Mouse (Mus musculus) spleen, embryonic (tissue): ENCODE data around the gene Elp4.

Source experiments
- CTCF ChIA-PET: fragments of 350-600 bp; sonication (Branson Sonifier 250); formaldehyde crosslinking; loops from one replicate; lab custom pipeline; 2022; lab: Charles Lee

Elp4 gene

GRCm38 (mm10) chr2:105903896-105904756, at the start of gene Elp4, which contains the start of gene Immp1l:
Elp4 (minus strand) TSS chr2:105904564.
Immp1l (plus strand) TSS chr2:105904638.
- CTCF ChIA-PET, result interaction anchor here (0.6 kb wide), 1 partner anchor 51 kb away, joined by 3 read pairs; no protein-coding TSS in a partner anchor

DNA sequence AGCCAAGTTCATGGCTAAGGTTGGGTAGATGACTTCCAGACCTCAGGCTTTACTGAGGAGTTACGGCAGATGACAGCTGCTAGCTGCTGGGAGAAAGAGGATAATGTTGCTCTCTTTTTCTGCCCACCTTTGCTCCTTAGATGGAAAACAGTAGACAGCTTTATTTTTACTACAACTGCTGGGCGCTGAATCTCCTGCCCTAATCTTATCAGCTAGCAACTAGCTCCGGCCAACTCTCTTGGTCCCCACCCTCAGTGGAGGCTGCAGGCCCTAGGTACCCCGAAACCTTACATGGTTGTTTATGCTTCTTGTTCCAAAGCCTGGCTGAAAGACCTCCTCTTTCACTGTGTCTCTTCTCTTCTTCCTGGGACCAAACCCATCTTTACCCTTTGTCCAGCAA, 49.5 kb upstream of the Elp4 start:
- CTCF ChIA-PET, result no interaction called here

DNA sequence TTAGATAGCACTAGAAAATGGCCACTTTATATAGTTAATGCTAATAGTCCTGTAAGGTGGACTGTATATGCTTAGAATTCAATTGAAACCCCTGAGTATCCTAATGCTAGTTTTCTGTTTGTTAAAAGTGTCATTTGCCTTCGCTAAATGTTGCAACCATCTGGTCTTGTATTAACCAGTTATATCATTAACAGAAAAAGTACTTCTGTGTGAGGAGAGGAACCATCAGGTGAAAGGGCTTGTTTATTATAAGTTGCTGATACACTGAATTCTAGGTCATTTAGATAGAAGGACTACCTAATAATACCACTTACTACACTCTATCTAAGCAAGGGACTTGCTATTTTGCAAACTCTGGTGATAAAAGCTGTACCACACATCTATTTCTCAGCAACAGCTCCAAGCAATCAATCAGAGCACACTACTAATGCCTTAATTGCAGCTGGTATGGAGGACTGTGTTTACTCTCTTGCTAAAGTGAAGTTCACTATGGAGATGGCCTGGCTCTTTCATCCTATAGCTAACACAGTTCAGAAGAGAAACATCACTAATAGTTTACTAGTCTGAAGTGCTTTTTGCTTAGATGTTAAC, 47.1 kb upstream of the Elp4 start:
- CTCF ChIA-PET, result no interaction called here

GRCm38 (mm10) chr2:105950131-105950530, 45.8 kb upstream of the Elp4 start:
- CTCF ChIA-PET, result no interaction called here

DNA sequence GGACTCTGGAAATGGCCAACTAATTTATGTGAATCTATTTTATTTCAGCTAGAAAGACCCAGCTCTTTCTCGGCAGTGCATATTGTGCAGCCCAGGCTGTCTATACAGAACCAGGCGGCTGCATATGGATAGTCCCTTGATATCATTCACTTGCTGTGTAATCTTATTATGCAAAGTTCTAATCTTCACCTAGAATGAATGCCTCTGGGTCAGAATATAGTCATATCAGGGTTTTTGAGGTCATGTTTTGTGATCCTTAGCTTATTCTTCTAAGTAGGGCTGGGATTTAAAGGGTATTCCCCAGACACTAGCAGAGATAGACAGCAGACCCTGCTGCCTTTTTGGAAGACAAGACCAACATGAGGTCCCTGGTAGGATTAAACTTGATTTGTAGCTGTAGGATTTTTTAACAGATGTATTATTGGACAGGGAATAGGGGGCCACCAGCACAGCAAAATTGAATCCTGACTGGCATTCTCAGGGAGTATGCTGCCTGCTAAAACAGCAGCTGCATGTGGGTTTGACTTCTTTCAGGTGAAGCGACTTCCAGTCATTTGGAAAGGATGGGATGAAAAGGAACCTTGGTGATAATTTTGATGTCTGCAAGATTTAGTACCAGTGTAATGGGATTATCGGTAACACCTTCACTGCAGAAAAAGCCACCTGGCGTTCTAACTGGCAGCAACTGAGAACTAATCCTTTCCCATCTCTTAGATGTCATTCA, 13.4 kb upstream of the Elp4 start:
- CTCF ChIA-PET, result no interaction called here

DNA sequence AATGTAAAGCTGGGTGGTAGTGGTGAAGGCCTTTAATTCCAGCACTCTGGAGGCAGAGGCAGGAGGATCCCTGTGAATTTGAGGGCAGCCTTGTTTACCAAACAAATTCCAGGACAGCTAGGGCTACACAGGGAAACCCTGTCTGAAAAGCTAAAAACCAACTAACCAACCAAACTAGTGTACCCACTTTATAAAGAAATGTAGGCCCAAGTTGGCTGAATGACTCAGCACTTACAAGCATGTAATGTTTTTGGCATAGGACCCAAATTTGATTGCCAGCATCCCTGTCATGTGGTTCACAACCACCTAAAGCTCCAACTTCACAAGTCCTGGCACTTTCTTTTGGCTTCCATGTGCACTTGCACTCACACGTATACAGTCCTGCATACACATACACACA, 12.3 kb upstream of the Elp4 start:
- CTCF ChIA-PET, result no interaction called here

DNA sequence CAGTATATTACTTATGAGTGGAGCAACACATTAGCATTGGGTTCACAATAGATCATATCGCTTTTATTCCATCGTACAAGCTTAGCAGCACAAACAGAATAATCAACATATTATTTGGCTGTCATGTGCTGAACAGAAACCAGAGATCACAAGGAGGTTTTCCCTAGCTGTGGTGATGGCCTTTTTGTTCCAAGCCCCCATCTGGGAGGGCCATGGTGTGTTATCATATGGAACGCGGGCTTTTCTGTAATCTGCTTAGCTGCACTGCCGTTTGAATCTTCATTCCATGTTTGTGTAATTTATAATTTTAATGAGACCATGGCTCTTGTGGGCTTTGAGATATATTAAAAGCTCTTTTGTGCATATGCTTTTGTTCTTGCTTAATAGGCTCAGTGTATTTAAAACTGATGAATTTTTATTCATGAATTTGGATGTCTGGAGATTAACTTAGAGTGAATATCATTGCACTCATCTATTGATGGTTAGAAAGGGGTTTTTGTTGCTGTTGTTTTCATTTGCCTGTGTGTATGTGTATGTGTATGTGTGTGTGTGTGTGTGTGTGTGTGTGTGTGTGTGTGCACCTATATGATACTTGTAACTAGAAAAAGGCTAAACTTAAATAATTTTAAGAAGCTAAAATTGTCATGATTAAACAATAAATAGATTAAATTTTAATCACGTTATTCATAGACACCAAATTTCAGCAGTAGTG, 9.4 kb upstream of the Elp4 start:
- CTCF ChIA-PET, result no interaction called here

GRCm38 (mm10) chr2:105910611-105911010, 6.2 kb upstream of the Elp4 start:
- CTCF ChIA-PET, result no interaction called here

GRCm38 (mm10) chr2:105908351-105908750, 4.0 kb upstream of the Elp4 start:
- CTCF ChIA-PET, result no interaction called here

DNA sequence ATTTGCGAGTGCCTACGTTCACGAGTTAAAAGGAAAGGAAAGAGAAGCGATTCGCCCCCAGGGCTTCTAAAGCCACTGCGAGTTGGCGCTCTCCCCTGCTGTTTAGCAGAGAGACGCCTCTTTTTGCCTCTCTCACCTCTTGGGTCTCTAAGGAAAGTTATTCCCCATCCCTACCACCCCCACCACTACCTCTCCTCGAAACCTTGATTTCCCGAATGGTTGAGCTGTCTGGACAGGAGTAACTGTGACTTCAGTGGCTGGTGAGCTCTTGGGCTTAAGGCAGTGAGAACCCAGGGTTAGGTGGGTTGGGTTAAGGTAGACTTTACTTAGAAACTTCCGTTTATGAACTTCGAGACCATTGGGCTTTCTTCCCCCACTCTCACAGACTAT, 388 bp upstream of the Elp4 start:
- CTCF ChIA-PET, result interaction anchor here (0.6 kb wide), 1 partner anchor 50 kb away, joined by 3 read pairs; no protein-coding TSS in a partner anchor

GRCm38 (mm10) chr2:105890816-105891215, 13.5 kb downstream of the Elp4 start:
- CTCF ChIA-PET, result no interaction called here

DNA sequence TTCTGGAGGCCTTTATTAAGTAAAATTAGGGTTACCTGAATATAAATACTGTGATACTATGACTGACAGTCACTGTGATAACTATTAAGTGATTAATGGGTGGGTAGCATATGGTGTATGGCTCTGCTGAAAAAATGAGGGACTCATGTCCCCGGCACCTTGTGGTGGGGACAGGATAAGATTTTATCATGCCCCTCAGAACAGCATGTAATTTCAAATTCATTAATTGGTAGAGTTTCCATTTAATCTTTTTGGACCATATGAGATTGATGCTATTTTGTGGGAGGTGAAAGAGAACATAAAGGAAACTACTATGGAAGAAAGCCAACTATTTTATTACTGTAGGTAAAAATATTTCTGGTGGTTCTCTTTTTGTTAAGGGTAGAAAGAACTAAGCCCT, 31.0 kb downstream of the Elp4 start:
- CTCF ChIA-PET, result no interaction called here

- CTCF ChIA-PET, result no interaction called here
Observed at GRCm38 (mm10) chr2:105854740-105855139, 49.6 kb downstream of the Elp4 start.

DNA sequence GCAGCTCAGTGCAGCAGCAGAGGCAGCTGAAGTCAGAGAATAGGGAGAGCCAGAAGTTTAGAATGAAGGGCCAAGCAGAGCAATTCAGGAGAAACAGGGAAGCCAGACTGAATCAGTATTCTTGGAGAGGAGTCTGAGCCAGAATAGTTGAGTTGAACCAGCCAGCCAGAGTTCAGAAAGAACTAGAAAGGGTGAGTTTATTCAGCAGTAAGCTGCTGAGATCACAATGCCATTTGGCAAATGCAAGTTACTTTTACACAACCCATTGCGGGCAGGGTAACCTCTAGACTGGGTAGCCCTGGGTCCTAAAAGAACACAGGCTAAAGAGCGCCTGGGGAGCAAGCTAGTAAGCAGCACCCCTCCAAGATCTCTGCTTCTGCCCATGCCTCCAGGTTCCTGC, 51.4 kb downstream of the Elp4 start:
- CTCF ChIA-PET, result no interaction called here

DNA sequence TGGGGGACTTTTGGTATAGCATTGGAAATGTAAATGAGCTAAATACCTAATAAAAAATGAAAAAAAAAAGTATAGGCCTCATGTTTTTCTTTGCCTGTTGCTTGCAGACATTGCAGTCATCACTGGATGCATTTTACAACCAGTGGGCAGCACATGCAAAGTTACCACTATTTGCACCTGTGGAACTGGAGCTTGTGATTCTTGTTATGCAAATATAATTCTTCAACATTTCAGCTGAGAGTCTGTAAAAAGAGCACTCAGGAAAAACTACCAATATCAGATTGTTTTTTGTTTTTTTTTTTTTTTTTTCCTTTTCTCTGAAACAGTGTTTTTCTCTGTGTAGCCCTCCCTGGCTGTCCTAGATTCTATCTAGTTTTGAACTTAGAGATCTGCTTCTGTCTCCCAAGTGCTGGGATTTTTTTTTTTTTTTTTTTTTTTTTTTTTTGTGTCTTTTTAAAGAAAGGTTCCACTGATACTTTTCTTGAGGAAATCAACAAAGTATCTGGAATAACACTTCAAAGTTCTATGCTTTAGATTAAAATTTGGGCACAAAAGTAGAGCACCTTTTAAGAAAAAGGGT, 52.6 kb downstream of the Elp4 start:
- CTCF ChIA-PET, result no interaction called here

DNA sequence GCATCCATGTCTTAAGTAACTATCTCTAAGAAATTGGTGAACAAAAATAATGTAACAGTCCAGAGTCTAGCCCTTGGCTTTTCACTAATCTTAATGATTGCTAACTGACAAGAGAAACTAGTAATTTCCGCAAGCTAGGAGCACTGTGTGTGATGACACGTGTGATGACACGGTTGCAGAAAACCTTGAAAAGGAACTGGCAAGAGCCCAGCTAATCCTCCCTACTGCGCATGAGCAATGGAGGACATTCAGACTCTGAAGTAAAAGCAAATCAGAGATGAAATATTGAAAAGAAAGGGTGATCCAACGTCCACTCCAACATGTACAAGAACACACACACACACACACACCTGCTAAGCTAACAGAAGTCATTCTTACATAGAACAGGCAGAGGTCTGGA, 61.2 kb downstream of the Elp4 start:
- CTCF ChIA-PET, result no interaction called here

- CTCF ChIA-PET, result no interaction called here
Observed at GRCm38 (mm10) chr2:105817965-105818364, 86.4 kb downstream of the Elp4 start.

GRCm38 (mm10) chr2:105815170-105815569, 89.2 kb downstream of the Elp4 start:
- CTCF ChIA-PET, result no interaction called here

DNA sequence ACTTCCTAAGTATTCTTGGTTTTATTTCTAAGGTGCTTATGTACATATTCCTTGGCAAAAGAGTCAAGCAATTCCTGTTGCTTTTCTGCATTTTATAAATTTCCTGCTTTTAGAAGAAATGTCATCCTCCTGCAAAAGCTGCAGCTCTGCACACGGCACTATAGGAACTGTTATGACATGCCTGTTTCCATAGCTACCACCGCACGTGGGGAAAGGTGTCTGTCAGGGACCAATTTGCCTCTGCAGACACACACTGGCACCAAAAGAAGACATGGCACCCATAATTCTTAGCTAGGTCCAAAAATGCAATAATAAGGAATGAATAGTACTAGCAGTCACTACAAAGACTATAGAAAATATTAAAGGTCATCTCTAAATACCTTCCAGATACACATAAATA, 91.3 kb downstream of the Elp4 start:
- CTCF ChIA-PET, result interaction anchor here (0.6 kb wide), 2 partner anchors 9 to 15 kb away, joined by 3 to 4 read pairs; no protein-coding TSS in a partner anchor

DNA sequence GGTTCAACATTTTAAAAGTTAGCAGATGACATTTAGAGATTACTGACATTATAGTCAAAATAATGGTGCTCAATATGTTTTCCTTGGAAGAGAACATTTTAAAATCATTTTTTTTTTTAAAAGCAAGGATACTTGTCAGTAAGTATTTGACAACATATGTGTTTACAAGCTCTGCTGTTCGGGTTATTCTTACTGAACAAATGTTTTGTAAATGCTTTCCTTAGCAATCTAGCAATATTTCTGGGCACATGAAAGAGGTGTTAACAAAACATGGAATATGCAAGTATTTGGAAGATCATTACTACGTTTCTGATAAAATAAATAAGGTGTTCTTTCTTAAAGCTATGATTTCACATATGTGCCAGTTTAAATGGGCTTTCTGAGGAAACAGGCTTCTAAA, 94.1 kb downstream of the Elp4 start:
- CTCF ChIA-PET, result interaction anchor here (0.7 kb wide), 1 partner anchor 8 kb away, joined by 3 read pairs; no protein-coding TSS in a partner anchor

- CTCF ChIA-PET, result no interaction called here
Observed at GRCm38 (mm10) chr2:105806571-105806970, 97.8 kb downstream of the Elp4 start.
